ENCODE assay signal across 9 mouse cellular contexts in the genomic region with DNA sequence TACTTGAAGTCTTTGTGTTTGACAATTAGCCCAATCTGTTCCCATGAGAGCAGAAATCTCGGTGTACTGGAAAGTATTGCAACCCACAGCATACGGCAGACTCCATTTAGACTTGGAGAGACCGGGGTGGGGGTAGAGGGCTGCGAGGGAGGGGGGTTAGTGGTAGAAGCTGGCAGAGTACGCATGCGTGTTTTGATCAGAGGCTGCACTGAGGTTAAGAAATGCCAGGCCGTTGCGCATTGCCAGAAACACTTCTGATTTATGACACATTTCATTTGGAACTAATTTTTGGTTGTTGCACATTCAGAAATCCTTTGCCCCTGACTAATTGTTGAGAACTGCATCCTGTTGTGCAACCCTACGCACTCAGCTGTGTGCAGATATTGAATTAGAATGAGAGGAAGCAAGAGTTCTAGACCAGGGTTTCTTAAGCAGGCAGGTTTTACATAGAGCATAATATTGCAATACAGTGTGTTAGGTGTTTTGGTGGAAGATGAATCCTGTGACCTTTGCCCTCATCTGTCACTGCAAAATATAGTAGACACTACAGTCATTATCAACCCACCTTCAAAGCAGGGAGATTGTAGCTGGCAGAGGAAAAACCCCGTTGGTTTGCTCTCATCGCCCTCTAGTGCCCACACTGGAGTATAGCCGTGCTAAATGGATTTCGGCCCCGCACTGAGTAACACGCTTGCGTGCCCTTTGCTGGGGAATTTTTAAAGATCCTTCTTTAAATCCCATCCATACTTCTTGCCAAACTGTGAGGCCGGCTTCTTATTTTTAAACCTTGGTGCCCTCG. TPM values are rescaled to one million over a fixed set of nuclear protein-coding genes. Genes with fewer than 3 reads are reported as not detected.
A peak's percentile ranks its signal among the peaks of the same experiment; 100 is the strongest.
DNase-seq lines count a peak whose midpoint lies in the region; ATAC-seq and TF ChIP-seq lines count a peak whose summit lies in the region.
"Had no signal": no experiment of that assay in that cellular context is flagged by ENCODE, and none has a peak within 500 bp of the region (broad histone marks: within the 10 kb centered on the region; RNA-seq: fewer than 3 reads in every experiment).

No protein-coding gene starts in this region.

- no peak overlapping the region for H3K9ac ChIP-seq in liver, adult 2 months (ENCODE audit: low read depth, low read length)
- H3K9ac ChIP-seq in liver, embryonic 11.5 days (ENCODE audit: low read depth, low read length) = no peak overlapping the region
- H3K9ac ChIP-seq: embryonic facial prominence, embryonic 12.5 days had no signal

- H3K9me3 ChIP-seq in liver, embryonic 11.5 days (ENCODE audit: control insufficient read depth, low read length) = no peaks in the 10 kb centered on the region
- H3K9me3 ChIP-seq: embryonic facial prominence, embryonic 12.5 days had no signal

- no peak overlapping the region for H3K4me3 ChIP-seq in liver, adult 2 months (ENCODE audit: insufficient read depth, low read depth, low read length)
- no peak overlapping the region for H3K4me3 ChIP-seq in liver, embryonic 11.5 days (ENCODE audit: low read depth, low read length)
- H3K4me3 ChIP-seq in cerebellum, adult 2 months (replicated peaks; ENCODE audit: insufficient read depth, low read depth, low read length) = no peak overlapping the region
- H3K4me3 ChIP-seq in layer of hippocampus, adult 2 months = no peak overlapping the region
- H3K4me3 ChIP-seq: embryonic facial prominence, embryonic 12.5 days had no signal

- TF ChIP-seq CTCF in liver, adult 2 months (IDR thresholded peaks at IDR 0.05; ENCODE audit: low read depth, low read length) = peak; percentile 84
- TF ChIP-seq CTCF in cerebellum, adult 2 months (IDR thresholded peaks at IDR 0.05; ENCODE audit: borderline replicate concordance, insufficient read depth, low read depth, low read length) = peak; percentile 83
- TF ChIP-seq CTCF in layer of hippocampus, adult 2 months (conservative IDR thresholded peaks at IDR 0.05) = peak; percentile 97

- H3K79me2 ChIP-seq in liver, adult 2 months (ENCODE audit: control insufficient read depth, insufficient read depth, low read length) = no peaks in the 10 kb centered on the region

- no peaks in the 10 kb centered on the region for H3K36me3 ChIP-seq in liver, adult 2 months (ENCODE audit: control insufficient read depth, insufficient read depth, low read length)
- H3K36me3 ChIP-seq in liver, embryonic 11.5 days (ENCODE audit: control insufficient read depth, insufficient read depth, low read length) = no peaks in the 10 kb centered on the region
- H3K36me3 ChIP-seq: embryonic facial prominence, embryonic 12.5 days had no signal

- H3K4me2 ChIP-seq in liver, embryonic 11.5 days = no peak overlapping the region

- ATAC-seq in liver, embryonic 11.5 days (replicated peaks; ENCODE audit: low FRiP score) = no peak
- ATAC-seq in megakaryocyte progenitor cell, adult 5-6 weeks (replicated peaks; ENCODE audit: poor library complexity) = peak; percentile 73

- no peak for TF ChIP-seq POLR2A in liver, adult 2 months (IDR thresholded peaks at IDR 0.05; ENCODE audit: extremely low read depth, insufficient read depth, low read length)
- TF ChIP-seq POLR2A in cerebellum, adult 2 months (IDR thresholded peaks at IDR 0.05; ENCODE audit: borderline replicate concordance, insufficient read depth, low read length) = no peak

- H3K4me1 ChIP-seq in liver, adult 2 months (ENCODE audit: control insufficient read depth, insufficient read depth, low read length) = peaks cover 2% of the 10 kb centered on the region
- H3K4me1 ChIP-seq in liver, embryonic 11.5 days (replicated peaks; ENCODE audit: control insufficient read depth, insufficient read depth, low read length) = no peaks in the 10 kb centered on the region
- H3K4me1 ChIP-seq in cerebellum, adult 2 months (ENCODE audit: control insufficient read depth, insufficient read depth, low read length) = peaks cover 3% of the 10 kb centered on the region

- DNase-seq in liver, adult 2 months (ENCODE audit: extremely low read depth, low read depth, low spot score) = peak; percentile 17
- no peak for DNase-seq in liver, embryonic 11.5 days (ENCODE audit: low spot score)
- peak; percentile 70 for DNase-seq in Muller cell, postnatal 12 days (ENCODE audit: inconsistent ontology term)
- peak; percentile 67 to 71 for DNase-seq in cerebellum, adult 2 months
- peak; percentile 57 to 66 for DNase-seq in frontal cortex, postnatal 36 days (ENCODE audit: low spot score in 2 of 2)
- DNase-seq in layer of hippocampus, adult 2 months (ENCODE audit: low spot score in 2 of 2) = peak; percentile 48 to 62
- peak; percentile 54 for DNase-seq in thymus, postnatal 14 days

- WGBS in liver, adult 2 months = 48% methylated on average over 18 of the region's 18 CpGs
- 47% methylated on average over 18 of the region's 18 CpGs for WGBS in liver, embryonic 11.5 days
- 42% methylated on average over 18 of the region's 18 CpGs for WGBS in cerebellum, adult 2 months

- no peak overlapping the region for H3K27ac ChIP-seq in liver, adult 2 months (replicated peaks; ENCODE audit: insufficient read depth, low read depth, low read length)
- H3K27ac ChIP-seq in liver, embryonic 11.5 days (ENCODE audit: low read depth, low read length) = no peak overlapping the region
- H3K27ac ChIP-seq in cerebellum, adult 2 months (ENCODE audit: insufficient read depth, low read length) = no peak overlapping the region
- H3K27ac ChIP-seq in layer of hippocampus, adult 2 months = peak overlapping the region; percentile 82
- H3K27ac ChIP-seq: embryonic facial prominence, embryonic 12.5 days had no signal

- no peaks in the 10 kb centered on the region for H3K27me3 ChIP-seq in liver, adult 2 months (ENCODE audit: control insufficient read depth, insufficient read depth, low read length)
- H3K27me3 ChIP-seq in liver, embryonic 11.5 days (replicated peaks; ENCODE audit: control insufficient read depth, insufficient read depth, low read length) = no peaks in the 10 kb centered on the region
- H3K27me3 ChIP-seq in cerebellum, adult 2 months (ENCODE audit: control insufficient read depth, insufficient read depth, low read length) = no peaks in the 10 kb centered on the region
- H3K27me3 ChIP-seq: embryonic facial prominence, embryonic 12.5 days had no signal

RNA-seq across cellular contexts. Expression of a gene that starts 31.6 kb away (rescaled TPM):
- total RNA-seq in liver, adult 2 months (2014; rRNA removed) = not detected in 2 replicates
- polyA plus RNA-seq in liver, adult 2 months (2012; rRNA removed) = 0.04 TPM in 1 of 2 replicates, not detected in the other
- polyA plus RNA-seq in liver, embryonic 11.5 days (2014; fragmentation: Nextera tagmentation; extraction: Ambion mirVana) = 0.31 and 0.38 TPM in 2 replicates
- polyA plus RNA-seq in cerebellum, adult 2 months (2012; rRNA removed) = 44.9 and 46.0 TPM in 2 replicates
- total RNA-seq in layer of hippocampus, adult 2 months (2021) = 10 to 100 TPM; 37.9 to 39.2 TPM
- not detected in 2 replicates for total RNA-seq in megakaryocyte progenitor cell, adult 5-6 weeks (2015)
- not detected in 2 replicates for total RNA-seq in megakaryocyte progenitor cell, adult 5-6 weeks (2017)

RNA-seq across cellular contexts. Expression of a gene that starts 50.0 kb away (rescaled TPM):
- total RNA-seq in liver, adult 2 months (2014; rRNA removed) = 3.5 and 3.7 TPM in 2 replicates
- 1.7 and 2.0 TPM in 2 replicates for polyA plus RNA-seq in liver, adult 2 months (2012; rRNA removed)
- 10.0 and 10.3 TPM in 2 replicates for polyA plus RNA-seq in liver, embryonic 11.5 days (2014; fragmentation: Nextera tagmentation; extraction: Ambion mirVana)
- 6.7 TPM in 2 replicates for polyA plus RNA-seq in cerebellum, adult 2 months (2012; rRNA removed)
- 1 to 10 TPM; 6.8 to 6.9 TPM for total RNA-seq in layer of hippocampus, adult 2 months (2021)
- 0.61 and 1.1 TPM in 2 replicates for total RNA-seq in megakaryocyte progenitor cell, adult 5-6 weeks (2015)
- 2.9 and 3.3 TPM in 2 replicates for total RNA-seq in megakaryocyte progenitor cell, adult 5-6 weeks (2017)

RNA-seq across cellular contexts. Expression of a gene that starts 56.4 kb away (rescaled TPM):
- 0.28 and 0.40 TPM in 2 replicates for total RNA-seq in liver, adult 2 months (2014; rRNA removed)
- polyA plus RNA-seq in liver, adult 2 months (2012; rRNA removed) = 0.11 and 0.17 TPM in 2 replicates
- polyA plus RNA-seq in liver, embryonic 11.5 days (2014; fragmentation: Nextera tagmentation; extraction: Ambion mirVana) = 4.3 and 4.4 TPM in 2 replicates
- 146 and 163 TPM in 2 replicates for polyA plus RNA-seq in cerebellum, adult 2 months (2012; rRNA removed)
- 10 to 100 TPM; 54.7 to 59.3 TPM for total RNA-seq in layer of hippocampus, adult 2 months (2021)
- 4.2 and 6.8 TPM in 2 replicates for total RNA-seq in megakaryocyte progenitor cell, adult 5-6 weeks (2015)
- 4.4 and 7.0 TPM in 2 replicates for total RNA-seq in megakaryocyte progenitor cell, adult 5-6 weeks (2017)

Comparison
In these comparisons a context has a peak if more than half of its experiments do, and no peak if none do; other contexts are left out.
1. RNA of a gene that starts 31.6 kb away (total RNA-seq): 37.9 to 39.2 TPM in layer of hippocampus, adult 2 months; not detected in liver, adult 2 months and not detected in megakaryocyte progenitor cell, adult 5-6 weeks; every median in the first group is over 10 times any median in the second.
2. RNA of a gene that starts 56.4 kb away (total RNA-seq): 54.7 to 59.3 TPM in layer of hippocampus, adult 2 months; 4.2 to 7.0 TPM in megakaryocyte progenitor cell, adult 5-6 weeks and 0.28 to 0.40 TPM in liver, adult 2 months; every median in the first group is over 4 times any median in the second.
3. Peak in every context shown above with its lines, with median percentiles within 50 percentile points of each other: CTCF ChIP-seq.